Mouse (Mus musculus) left cerebral cortex, adult 18-20 months (tissue): ENCODE measurements around the gene Pknox1. TPM values are rescaled to one million over a fixed set of nuclear protein-coding genes. Genes with fewer than 3 reads are reported as not detected.

Experiments used
- DNase-seq, 2 experiments: peaks; one replicate each; pipeline ENCODE4 v3.0.0; 2021 to 2022; ENCODE audit warnings: low spot score in 2 of 2, mixed read lengths in 1 of 2
- microRNA-seq, 2 experiments: library from miRNA; unstranded; fragments of <30 nt; microRNA quantifications; one replicate each; pipeline ENCODE4 v1.2.0; 2021
- total RNA-seq, 2 experiments: library from RNA; stranded (reverse); gene quantifications; 2 replicates each; pipeline ENCODE4 v1.2.3; 2021

Gene Pknox1
- total RNA-seq, 2 experiments from 2014 or later, result 15.5 to 16.7 TPM

GRCm38 (mm10) chr17:31642331-31642730, 77.8 kb downstream of the Pknox1 start:
- DNase-seq, result no peak

DNA sequence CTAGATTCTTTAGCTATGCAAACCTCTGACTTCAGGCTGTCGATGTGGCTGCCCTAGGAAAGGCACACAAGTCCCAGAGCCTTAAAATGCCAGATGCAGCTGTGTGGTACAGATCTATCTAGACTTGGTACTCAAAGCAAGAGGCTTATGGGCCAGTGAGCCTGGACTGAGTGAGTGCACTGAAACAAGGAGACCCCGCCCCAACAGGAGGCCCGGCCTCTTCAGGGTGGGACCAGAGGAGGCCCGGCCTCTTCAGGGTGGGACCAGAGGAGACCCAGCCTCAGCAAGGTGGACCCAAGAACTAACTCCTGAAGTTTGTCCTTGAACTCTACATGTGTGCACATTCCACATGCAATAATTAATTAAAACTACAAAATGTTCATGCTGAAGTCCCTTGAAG, 78.4 kb downstream of the Pknox1 start:
- DNase-seq, result no peak

DNA sequence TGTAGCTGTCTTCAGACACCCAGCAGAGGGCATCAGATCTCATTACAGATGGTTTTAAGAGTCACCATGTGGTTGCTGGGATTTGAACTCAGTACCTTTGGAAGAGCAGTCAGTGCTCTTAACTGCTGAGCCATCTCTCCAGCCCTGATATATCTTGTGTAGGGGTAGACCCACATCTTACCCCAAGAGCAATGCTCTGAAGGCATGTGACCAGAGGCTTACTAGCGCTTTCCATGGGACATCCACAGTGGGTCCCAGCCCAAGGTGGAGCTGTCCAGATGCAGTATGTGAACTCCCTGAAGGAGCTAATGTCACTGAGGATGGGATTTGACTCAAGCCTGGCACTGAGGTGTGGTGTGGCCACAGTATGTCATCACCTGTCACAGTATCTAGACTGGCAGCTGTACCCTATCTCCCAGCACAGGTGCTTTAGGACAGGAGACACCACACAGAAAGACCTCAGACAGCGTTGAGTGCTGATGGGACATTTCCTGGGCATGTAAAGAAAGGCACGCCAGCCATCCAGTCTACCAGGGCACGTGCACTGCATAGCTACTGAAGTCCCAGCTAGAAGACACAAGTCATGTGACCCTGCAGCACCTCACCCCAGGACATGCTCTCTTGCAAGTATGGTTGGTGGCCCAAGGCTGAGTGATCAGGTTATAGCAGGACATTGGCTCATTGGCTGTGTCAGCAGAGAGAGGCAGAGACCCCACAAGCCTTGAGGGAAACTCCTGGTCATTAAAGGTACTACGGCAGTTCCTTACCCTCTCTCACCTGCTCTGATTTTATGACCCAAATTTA, 81.9 kb downstream of the Pknox1 start:
- DNase-seq, result no peak

GRCm38 (mm10) chr17:31652152-31652551, 87.6 kb downstream of the Pknox1 start:
- no peak for DNase-seq

DNA sequence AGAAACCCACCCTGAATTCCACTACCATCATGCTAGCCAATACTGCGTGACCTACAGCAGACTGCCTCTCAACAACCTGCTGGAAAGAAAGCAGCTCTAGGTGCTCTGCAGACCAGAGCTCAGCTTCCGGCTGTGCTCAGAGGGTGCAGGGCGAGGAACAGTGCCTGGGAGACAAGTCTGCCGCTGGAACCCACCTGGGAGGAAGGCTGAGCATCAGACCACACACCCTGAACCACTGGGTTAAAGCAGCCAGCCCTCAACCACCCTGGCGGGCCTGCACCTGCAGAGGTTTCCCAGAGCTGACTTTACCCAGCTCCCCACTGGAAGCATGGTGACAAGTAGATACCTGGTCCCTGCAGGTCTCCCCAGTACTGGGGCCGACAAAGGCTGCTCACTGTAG, 88.7 kb downstream of the Pknox1 start:
- no peak for DNase-seq

DNA sequence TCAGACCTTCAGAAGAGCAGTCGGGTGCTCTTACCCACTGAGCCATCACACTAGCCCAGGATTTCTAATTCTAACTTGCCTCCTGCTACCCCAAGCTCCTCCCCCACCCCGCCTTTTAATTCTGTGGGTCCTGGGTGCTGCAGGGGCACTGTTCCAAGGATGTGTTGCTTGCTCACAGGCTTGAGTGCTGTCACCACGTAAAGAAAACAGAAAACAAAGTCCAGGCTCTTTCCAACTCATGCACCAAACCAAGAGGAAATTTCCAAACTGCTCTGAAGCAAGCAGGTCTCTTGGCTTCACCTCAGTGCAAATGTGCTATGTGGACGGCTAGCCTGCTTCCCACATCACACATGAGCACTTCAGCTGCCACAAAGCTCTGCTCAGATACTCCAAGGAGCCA, 90.8 kb downstream of the Pknox1 start:
- no peak for DNase-seq

GRCm38 (mm10) chr17:31656682-31657081, 92.1 kb downstream of the Pknox1 start:
- no peak for DNase-seq

Small RNAs within 50 kb of the gene (microRNA-seq; reads per million reads assigned to microRNA genes)
- 0.21 to 0.75 reads per million in 2 experiments for gene Gm24970

Other genes with a start within 250 kb of the Pknox1 start
- gene Pde9a, start 178.5 kb upstream of the Pknox1 start, total RNA-seq, result 10 to 100 TPM; 21.2 to 22.4 TPM
- 10 to 100 TPM; 22.7 to 24.3 TPM for gene Wdr4, start 44.8 kb upstream of the Pknox1 start, total RNA-seq
- 100 to 1,000 TPM; 232 to 236 TPM for gene Ndufv3, start 44.6 kb upstream of the Pknox1 start, total RNA-seq
- gene Cbs, start 72.5 kb downstream of the Pknox1 start, total RNA-seq, result 10 to 100 TPM; 36.4 to 37.2 TPM
- gene U2af1, start 94.2 kb downstream of the Pknox1 start, total RNA-seq, result 100 to 1,000 TPM; 118 to 119 TPM
- gene Cryaa, start 113.1 kb downstream of the Pknox1 start, total RNA-seq, result under 1 TPM in 1 of 2 experiments, not detected in 1; 0.30 TPM